Mouse (Mus musculus) CD4-positive helper T cell, adult 2 months (primary cell): ENCODE measurements around the gene Mnd1.

Experiments used
- DNase-seq: peaks from one replicate; pipeline ENCODE4 v3.0.0-alpha.2; 2012; ENCODE audit warnings: low read depth, missing footprints, low spot score

The Mnd1 gene

GRCm38 (mm10) chr3:84157559-84158350 is 2.2 kb upstream of the Mnd1 start:
- DNase-seq: no peak

GRCm38 (mm10) chr3:84157011-84157410 is 1.4 kb upstream of the Mnd1 start:
- no peak for DNase-seq

- no peak for DNase-seq
Measured at GRCm38 (mm10) chr3:84156105-84156504, 519 bp upstream of the Mnd1 start.

- DNase-seq: no peak
Measured at GRCm38 (mm10) chr3:84155146-84155545, 440 bp downstream of the Mnd1 start.

- DNase-seq: no peak
Measured at GRCm38 (mm10) chr3:84154721-84155141, 855 bp downstream of the Mnd1 start.

- no peak for DNase-seq
Measured at GRCm38 (mm10) chr3:84149831-84150230, 5.8 kb downstream of the Mnd1 start.

GRCm38 (mm10) chr3:84140947-84141346 is 14.6 kb downstream of the Mnd1 start:
- no peak for DNase-seq

- DNase-seq: no peak
Measured at GRCm38 (mm10) chr3:84136509-84136908, 19.1 kb downstream of the Mnd1 start.

GRCm38 (mm10) chr3:84135933-84136332 is 19.7 kb downstream of the Mnd1 start:
- no peak for DNase-seq

- peak; percentile 14 for DNase-seq
Measured at GRCm38 (mm10) chr3:84135387-84135786, 20.2 kb downstream of the Mnd1 start.

GRCm38 (mm10) chr3:84131369-84131768 is 24.2 kb downstream of the Mnd1 start:
- DNase-seq: no peak

GRCm38 (mm10) chr3:84130776-84131175 is 24.8 kb downstream of the Mnd1 start:
- DNase-seq: no peak

- no peak for DNase-seq
Measured at GRCm38 (mm10) chr3:84128871-84129870, 26.4 kb downstream of the Mnd1 start.

- no peak for DNase-seq
Measured at GRCm38 (mm10) chr3:84127431-84127830, 28.2 kb downstream of the Mnd1 start.

- DNase-seq: no peak
Measured at GRCm38 (mm10) chr3:84126721-84127120, 28.9 kb downstream of the Mnd1 start.

- DNase-seq: peak; percentile 24
Measured at GRCm38 (mm10) chr3:84125704-84126289, 29.8 kb downstream of the Mnd1 start.

GRCm38 (mm10) chr3:84123461-84123860 is 32.1 kb downstream of the Mnd1 start:
- DNase-seq: peak; percentile 53

- no peak for DNase-seq
Measured at GRCm38 (mm10) chr3:84118718-84119117, 36.9 kb downstream of the Mnd1 start.

GRCm38 (mm10) chr3:84118178-84118577 is 37.4 kb downstream of the Mnd1 start:
- no peak for DNase-seq

- DNase-seq: no peak
Measured at GRCm38 (mm10) chr3:84108614-84109013, 47.0 kb downstream of the Mnd1 start.

GRCm38 (mm10) chr3:84106106-84106505 is 49.5 kb downstream of the Mnd1 start:
- DNase-seq: no peak

GRCm38 (mm10) chr3:84103536-84103935 is 52.0 kb downstream of the Mnd1 start:
- DNase-seq: no peak
